Mouse (Mus musculus): ENCODE measurements around the gene Mrpl54. TPM values are rescaled to one million over a fixed set of nuclear protein-coding genes. Genes with fewer than 3 reads are reported as not detected.
"Not testable (repeated sequence)": the region's sequence is repeated elsewhere in the genome, so short reads cannot be mapped to it uniquely, and the experiment has no call there.

Mrpl54 gene
- polyA plus RNA-seq, 1 experiment from 2014 or later, result 121 TPM

GRCm38 (mm10) chr10:81232580-81233225 lies 34.0 kb downstream of the Mrpl54 start, which contains the start of gene Zfr2:
Zfr2 (plus strand) TSS chr10:81233155.
- Histone ChIP-seq H3K4me3 (replicated peaks; ENCODE audit: low read depth, low read length) (peak within 1 kb of the TSS; percentile 65), H3K27ac (replicated peaks; ENCODE audit: low read depth, low read length) (peak within 1 kb of the TSS; percentile 41; the same call in 1 of the 2 replicates), H3K27me3 (ENCODE audit: control insufficient read depth, insufficient read depth, low read length) (no peaks in the 10 kb centered on the region), H3K36me3 (ENCODE audit: control insufficient read depth, insufficient read depth, low read length) (peaks cover 6% of the 10 kb centered on the region; the same call in 1 of the 2 replicates), H3K9ac (replicated peaks; ENCODE audit: low read length) (peak within 1 kb of the TSS; percentile 78), H3K4me2 (ENCODE audit: low read length) (peak within 1 kb of the TSS; percentile 69), H3K9me3 (ENCODE audit: control insufficient read depth, low read length) (no peaks in the 10 kb centered on the region), H3K4me1 (ENCODE audit: control insufficient read depth, insufficient read depth, low read length) (peaks cover 34% of the 10 kb centered on the region)
- peak; percentile 74 for ATAC-seq (ENCODE audit: low FRiP score, low TSS enrichment)
- peak; percentile 91 for DNase-seq
- WGBS, result 9% methylated on average over 29 of the region's 29 CpGs

DNA sequence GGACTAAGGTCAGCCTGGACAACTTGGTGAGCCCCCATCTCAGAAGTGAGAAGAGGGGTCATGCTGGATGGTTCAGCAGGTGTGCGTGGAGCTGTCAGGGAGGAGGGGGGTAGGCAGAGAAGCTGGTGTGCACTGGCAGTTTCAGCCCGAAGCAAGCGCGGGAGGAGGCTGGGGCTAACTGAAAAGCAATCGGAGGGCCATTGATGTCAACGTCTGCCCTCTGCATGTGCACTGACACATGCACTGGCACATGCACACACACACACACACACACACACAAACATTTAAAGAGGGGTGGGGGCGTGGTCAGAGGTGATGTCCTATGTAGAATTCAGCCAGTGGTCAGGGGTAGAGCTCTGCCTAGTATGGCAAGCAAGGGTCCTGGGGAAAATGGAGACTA lies 35.3 kb downstream of the Mrpl54 start:
- H3K4me3 ChIP-seq (replicated peaks; ENCODE audit: low read depth, low read length), result peak overlapping the region; percentile 85; the same call in 1 of the 2 replicates
- DNase-seq (no peak), ATAC-seq (ENCODE audit: low FRiP score, low TSS enrichment) (no peak)
- peak overlapping the region; percentile 42; the same call in 1 of the 2 replicates for H3K9ac ChIP-seq (replicated peaks; ENCODE audit: low read length)
- H3K27ac ChIP-seq (replicated peaks; ENCODE audit: low read depth, low read length), result peak overlapping the region; percentile 92
- H3K4me1 ChIP-seq (ENCODE audit: control insufficient read depth, insufficient read depth, low read length), result peaks cover 34% of the 10 kb centered on the region
- peaks cover 6% of the 10 kb centered on the region; the same call in 1 of the 2 replicates for H3K36me3 ChIP-seq (ENCODE audit: control insufficient read depth, insufficient read depth, low read length)
- H3K9me3 ChIP-seq (ENCODE audit: control insufficient read depth, low read length), result no peaks in the 10 kb centered on the region
- H3K27me3 ChIP-seq (ENCODE audit: control insufficient read depth, insufficient read depth, low read length), result no peaks in the 10 kb centered on the region
- peak overlapping the region; percentile 77 for H3K4me2 ChIP-seq (ENCODE audit: low read length)
- 43% methylated on average over 7 of the region's 7 CpGs for WGBS

GRCm38 (mm10) chr10:81230438-81231332 lies 36.0 kb downstream of the Mrpl54 start, which contains the start of gene Atcay:
Atcay (minus strand) TSS chr10:81230833.
- ATAC-seq (ENCODE audit: low FRiP score, low TSS enrichment) (peak; percentile 92), DNase-seq (peak; percentile 92)
- Histone ChIP-seq H3K27ac (replicated peaks; ENCODE audit: low read depth, low read length) (peak within 1 kb of the TSS; percentile 92), H3K4me2 (ENCODE audit: low read length) (peak within 1 kb of the TSS; percentile 77), H3K4me3 (replicated peaks; ENCODE audit: low read depth, low read length) (peak within 1 kb of the TSS; percentile 85), H3K27me3 (ENCODE audit: control insufficient read depth, insufficient read depth, low read length) (no peaks in the 10 kb centered on the region), H3K4me1 (ENCODE audit: control insufficient read depth, insufficient read depth, low read length) (peaks cover 34% of the 10 kb centered on the region), H3K9me3 (ENCODE audit: control insufficient read depth, low read length) (no peaks in the 10 kb centered on the region), H3K36me3 (ENCODE audit: control insufficient read depth, insufficient read depth, low read length) (peaks cover 9% of the 10 kb centered on the region), H3K9ac (replicated peaks; ENCODE audit: low read length) (peak within 1 kb of the TSS; percentile 88)
- WGBS, result 2% methylated on average over 27 of the region's 27 CpGs

DNA sequence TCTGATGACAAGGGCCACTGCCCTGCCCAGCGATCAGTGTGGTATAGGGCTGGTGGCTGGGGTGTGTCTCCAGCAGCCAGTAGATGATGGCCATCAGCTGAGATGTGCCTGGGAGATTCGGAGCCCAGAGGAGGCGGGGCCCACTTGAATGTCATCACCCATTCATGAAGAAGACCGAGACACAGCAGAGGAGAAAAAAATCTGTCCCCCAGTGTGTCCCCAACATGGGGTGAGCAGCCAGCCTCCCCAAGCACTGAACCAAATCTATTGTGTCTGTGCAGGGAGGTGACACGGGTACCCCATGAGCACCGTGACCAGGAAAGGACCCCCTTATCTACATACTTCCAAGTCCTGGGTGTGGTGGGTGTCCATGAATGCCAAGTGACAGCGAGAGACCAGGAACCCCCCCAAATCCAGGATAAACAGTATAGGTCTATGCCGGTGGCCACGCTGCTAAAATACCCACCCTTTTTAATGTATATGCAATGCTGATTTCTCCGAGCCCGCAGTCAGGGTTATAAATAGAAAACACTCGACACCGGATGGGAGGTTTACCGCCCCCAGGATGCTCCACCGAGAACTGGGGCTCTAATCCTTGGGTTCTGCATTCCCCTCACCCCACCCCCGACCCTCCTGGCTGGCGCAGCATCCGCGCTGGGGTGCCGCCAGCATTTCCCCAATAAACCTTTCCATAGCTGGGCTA lies 36.8 kb downstream of the Mrpl54 start:
- no peaks in the 10 kb centered on the region for H3K9me3 ChIP-seq (ENCODE audit: control insufficient read depth, low read length)
- 7% methylated on average over 20 of the region's 20 CpGs for WGBS
- H3K27ac ChIP-seq (replicated peaks; ENCODE audit: low read depth, low read length), result peak overlapping the region; percentile 92
- peak overlapping the region; percentile 77 for H3K4me2 ChIP-seq (ENCODE audit: low read length)
- H3K4me1 ChIP-seq (ENCODE audit: control insufficient read depth, insufficient read depth, low read length), result peaks cover 34% of the 10 kb centered on the region
- H3K9ac ChIP-seq (replicated peaks; ENCODE audit: low read length), result peak overlapping the region; percentile 88
- ATAC-seq (ENCODE audit: low FRiP score, low TSS enrichment), result peak; percentile 3; the same call in 1 of the 2 replicates
- DNase-seq, result peak; percentile 49
- peaks cover 14% of the 10 kb centered on the region for H3K36me3 ChIP-seq (ENCODE audit: control insufficient read depth, insufficient read depth, low read length)
- peak overlapping the region; percentile 85 for H3K4me3 ChIP-seq (replicated peaks; ENCODE audit: low read depth, low read length)
- no peaks in the 10 kb centered on the region for H3K27me3 ChIP-seq (ENCODE audit: control insufficient read depth, insufficient read depth, low read length)

DNA sequence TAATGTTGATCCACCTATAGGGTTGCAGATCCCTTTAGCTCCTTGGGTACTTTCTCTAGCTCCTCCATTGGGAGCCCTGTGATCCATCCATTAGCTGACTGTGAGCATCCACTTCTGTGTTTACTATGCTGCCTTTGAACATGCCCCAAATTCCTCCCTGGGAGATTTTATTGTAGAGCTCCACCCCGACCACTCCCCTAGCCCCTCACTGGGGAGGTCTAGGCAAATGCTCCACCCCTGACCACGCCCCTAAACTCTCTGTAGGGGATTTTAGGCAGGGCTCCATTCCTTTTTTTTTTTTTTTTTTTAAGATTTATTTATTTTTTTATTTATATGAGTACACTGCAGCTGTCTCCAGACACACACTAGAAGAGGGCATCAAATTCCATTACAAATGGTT lies 43.0 kb downstream of the Mrpl54 start:
- not testable (repeated sequence) for H3K27me3 ChIP-seq (ENCODE audit: control insufficient read depth, insufficient read depth, low read length); DNase-seq; H3K27ac ChIP-seq (replicated peaks; ENCODE audit: low read depth, low read length); H3K9me3 ChIP-seq (ENCODE audit: control insufficient read depth, low read length); H3K4me1 ChIP-seq (ENCODE audit: control insufficient read depth, insufficient read depth, low read length); ATAC-seq (ENCODE audit: low FRiP score, low TSS enrichment); H3K9ac ChIP-seq (replicated peaks; ENCODE audit: low read length); H3K4me3 ChIP-seq (replicated peaks; ENCODE audit: low read depth, low read length); H3K4me2 ChIP-seq (ENCODE audit: low read length)
- H3K36me3 ChIP-seq (ENCODE audit: control insufficient read depth, insufficient read depth, low read length), result peaks cover 66% of the 10 kb centered on the region
- 61% methylated on average over 2 of the region's 2 CpGs for WGBS

DNA sequence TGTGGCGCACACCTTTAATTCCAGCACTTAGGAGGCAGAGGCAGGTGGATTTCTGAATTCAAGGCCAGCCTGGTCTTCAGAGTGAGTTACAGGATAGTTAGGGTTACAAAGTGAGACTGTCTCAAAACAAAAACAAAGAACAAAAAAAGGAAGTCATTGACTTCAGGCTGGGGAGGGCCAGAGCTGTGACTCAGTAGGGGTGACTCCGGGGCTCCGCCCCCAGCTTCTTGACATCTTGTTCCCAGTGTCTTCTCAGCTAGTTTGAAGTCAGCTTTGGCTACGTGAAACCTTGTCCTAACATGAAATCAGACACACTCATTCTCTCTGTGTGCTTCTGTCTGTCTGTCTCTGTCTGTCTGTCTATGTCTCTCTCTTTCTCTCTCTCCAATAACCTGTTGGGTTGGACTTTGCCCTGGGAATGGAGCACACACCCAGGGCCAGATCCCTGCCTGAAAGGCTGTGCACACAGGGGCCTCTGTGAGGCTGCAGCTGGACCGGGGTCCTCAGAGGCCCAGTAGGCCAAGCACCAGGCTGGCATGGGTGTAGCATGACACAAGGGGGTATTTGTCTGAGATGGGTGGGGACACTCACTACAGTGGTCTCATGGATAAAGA lies 45.2 kb downstream of the Mrpl54 start:
- ATAC-seq (ENCODE audit: low FRiP score, low TSS enrichment), result no peak
- 89% methylated on average over 5 of the region's 5 CpGs for WGBS

GRCm38 (mm10) chr10:81217964-81218363 lies 48.8 kb downstream of the Mrpl54 start:
- Histone ChIP-seq H3K9me3 (ENCODE audit: control insufficient read depth, low read length) (no peaks in the 10 kb centered on the region), H3K9ac (replicated peaks; ENCODE audit: low read length) (no peak overlapping the region), H3K4me1 (ENCODE audit: control insufficient read depth, insufficient read depth, low read length) (no peaks in the 10 kb centered on the region), H3K27me3 (ENCODE audit: control insufficient read depth, insufficient read depth, low read length) (no peaks in the 10 kb centered on the region), H3K36me3 (ENCODE audit: control insufficient read depth, insufficient read depth, low read length) (peaks cover 91% of the 10 kb centered on the region), H3K27ac (replicated peaks; ENCODE audit: low read depth, low read length) (no peak overlapping the region), H3K4me2 (ENCODE audit: low read length) (no peak overlapping the region), H3K4me3 (replicated peaks; ENCODE audit: low read depth, low read length) (no peak overlapping the region)
- peak; percentile 64 for DNase-seq
- WGBS, result 44% methylated on average over 7 of the region's 7 CpGs
- no peak for ATAC-seq (ENCODE audit: low FRiP score, low TSS enrichment)

More for the DNA sequence above, 45.2 kb downstream of the Mrpl54 start:
- Histone ChIP-seq H3K9ac (replicated peaks; ENCODE audit: low read length) (no peak overlapping the region), H3K4me2 (ENCODE audit: low read length) (no peak overlapping the region), H3K27me3 (ENCODE audit: control insufficient read depth, insufficient read depth, low read length) (no peaks in the 10 kb centered on the region), H3K4me1 (ENCODE audit: control insufficient read depth, insufficient read depth, low read length) (no peaks in the 10 kb centered on the region), H3K27ac (replicated peaks; ENCODE audit: low read depth, low read length) (no peak overlapping the region), H3K4me3 (replicated peaks; ENCODE audit: low read depth, low read length) (no peak overlapping the region), H3K36me3 (ENCODE audit: control insufficient read depth, insufficient read depth, low read length) (peaks cover 81% of the 10 kb centered on the region), H3K9me3 (ENCODE audit: control insufficient read depth, low read length) (no peaks in the 10 kb centered on the region)
- no peak for DNase-seq

GRCm38 (mm10) chr10:81217267-81217666 lies 49.5 kb downstream of the Mrpl54 start:
- DNase-seq, result peak; percentile 64
- WGBS, result 18% methylated on average over 1 of the region's 1 CpGs
- ATAC-seq (ENCODE audit: low FRiP score, low TSS enrichment), result not testable (repeated sequence)

More at GRCm38 (mm10) chr10:81217267-81217666, 49.5 kb downstream of the Mrpl54 start:
- peaks cover 92% of the 10 kb centered on the region for H3K36me3 ChIP-seq (ENCODE audit: control insufficient read depth, insufficient read depth, low read length)
- not testable (repeated sequence) for H3K27ac ChIP-seq (replicated peaks; ENCODE audit: low read depth, low read length); H3K4me2 ChIP-seq (ENCODE audit: low read length); H3K27me3 ChIP-seq (ENCODE audit: control insufficient read depth, insufficient read depth, low read length); H3K4me1 ChIP-seq (ENCODE audit: control insufficient read depth, insufficient read depth, low read length); H3K4me3 ChIP-seq (replicated peaks; ENCODE audit: low read depth, low read length); H3K9me3 ChIP-seq (ENCODE audit: control insufficient read depth, low read length); H3K9ac ChIP-seq (replicated peaks; ENCODE audit: low read length)
